Mouse (Mus musculus): ENCODE results near the gene Mrrf. TPM values are rescaled to one million over a fixed set of nuclear protein-coding genes. Genes with fewer than 3 reads are reported as not detected.

Mrrf gene
- total RNA-seq, 2 experiments from 2014 or later, result 21.4 to 21.7 TPM

GRCm38 (mm10) chr2:36197021-36197420 is 60.8 kb downstream of the Mrrf start:
- no peak for ATAC-seq (replicated peaks; ENCODE audit: poor library complexity, severe bottlenecking)

- no peak for ATAC-seq (replicated peaks; ENCODE audit: poor library complexity, severe bottlenecking)
Measured at GRCm38 (mm10) chr2:36197919-36198881, 62.0 kb downstream of the Mrrf start.

DNA sequence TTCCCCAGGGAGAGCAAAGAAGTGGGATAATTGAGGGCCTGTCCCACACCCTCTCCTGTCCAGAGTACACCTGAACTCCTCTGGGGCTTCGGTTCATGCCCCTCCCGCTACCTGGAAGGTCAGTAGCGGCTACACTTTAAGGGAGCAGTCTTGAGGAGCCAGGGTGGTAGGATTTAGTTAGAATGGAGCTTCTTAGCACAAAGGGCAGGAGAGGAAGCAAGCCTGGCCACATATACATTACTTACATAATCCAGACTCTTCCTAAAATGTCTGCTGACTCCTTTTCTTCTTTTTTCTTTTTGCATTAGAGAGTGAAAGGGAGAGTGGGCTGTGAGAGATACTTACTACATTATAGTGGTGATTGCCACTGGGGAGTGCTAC is 62.7 kb downstream of the Mrrf start:
- ATAC-seq (replicated peaks; ENCODE audit: poor library complexity, severe bottlenecking), result no peak

- no peak for ATAC-seq (replicated peaks; ENCODE audit: poor library complexity, severe bottlenecking)
Measured at GRCm38 (mm10) chr2:36200813-36201212, 64.6 kb downstream of the Mrrf start.

DNA sequence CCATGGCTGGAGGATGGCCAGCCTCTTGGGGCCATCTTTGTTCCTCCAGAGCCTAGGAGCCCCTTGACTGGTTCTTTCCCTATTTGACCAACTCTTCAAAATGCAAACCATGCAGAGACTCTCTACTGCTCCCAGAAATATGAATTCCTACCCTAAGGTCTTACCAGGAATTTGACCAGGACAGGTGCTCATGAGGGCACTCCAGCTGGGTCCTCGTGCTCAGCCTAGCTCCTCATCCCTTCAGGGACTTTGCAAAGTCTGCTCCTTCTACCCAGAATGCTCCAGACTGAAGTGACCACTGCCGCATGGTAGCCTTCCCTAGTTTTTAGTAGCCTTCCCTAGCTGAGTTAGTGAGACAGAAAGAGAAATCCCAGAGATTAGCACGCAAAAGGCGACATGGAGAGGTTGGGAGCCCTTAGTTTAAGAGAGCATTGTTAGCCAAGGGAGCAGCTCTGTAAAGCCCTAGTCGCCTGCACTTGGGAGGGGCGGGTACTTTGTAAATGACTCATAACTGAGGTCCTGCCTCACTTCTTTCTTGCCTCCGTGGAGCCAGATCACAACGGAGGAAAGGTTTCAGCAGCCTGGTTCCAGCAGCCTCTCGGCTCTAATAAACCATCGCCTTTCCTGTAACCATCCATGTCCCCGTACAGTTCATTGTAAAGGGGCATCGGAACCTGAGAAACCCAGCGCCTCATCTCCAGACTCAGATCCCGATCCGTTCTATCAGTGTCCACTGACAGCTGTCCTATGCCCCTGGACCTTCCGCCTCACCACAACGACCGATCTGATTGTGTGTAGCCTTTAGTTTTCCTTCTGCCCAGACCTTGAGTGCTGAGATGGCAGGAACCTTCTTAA is 65.8 kb downstream of the Mrrf start:
- ATAC-seq (replicated peaks; ENCODE audit: poor library complexity, severe bottlenecking), result 0 out of 2 replicates have a peak, but pooled peaks have one; percentile 11

DNA sequence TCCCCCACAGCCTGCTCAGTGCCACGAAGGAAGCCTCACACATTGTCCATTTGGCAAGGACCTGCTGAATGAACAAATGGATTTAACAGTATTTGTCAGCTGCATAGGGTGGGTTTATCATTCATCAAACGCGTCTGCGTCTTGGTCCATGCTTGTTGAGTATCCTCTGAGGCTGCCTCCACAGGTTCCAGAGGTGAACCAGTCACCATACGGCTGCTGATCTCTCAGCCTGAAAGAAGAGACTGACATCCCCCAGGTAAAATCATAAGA is 66.4 kb downstream of the Mrrf start:
- no peak for ATAC-seq (replicated peaks; ENCODE audit: poor library complexity, severe bottlenecking)

- peak; percentile 76 for ATAC-seq (replicated peaks; ENCODE audit: poor library complexity, severe bottlenecking)
Measured at GRCm38 (mm10) chr2:36203011-36203825, 67.0 kb downstream of the Mrrf start.

GRCm38 (mm10) chr2:36204595-36204994 is 68.4 kb downstream of the Mrrf start:
- no peak for ATAC-seq (replicated peaks; ENCODE audit: poor library complexity, severe bottlenecking)

GRCm38 (mm10) chr2:36207071-36207470 is 70.9 kb downstream of the Mrrf start:
- no peak for ATAC-seq (replicated peaks; ENCODE audit: poor library complexity, severe bottlenecking)

DNA sequence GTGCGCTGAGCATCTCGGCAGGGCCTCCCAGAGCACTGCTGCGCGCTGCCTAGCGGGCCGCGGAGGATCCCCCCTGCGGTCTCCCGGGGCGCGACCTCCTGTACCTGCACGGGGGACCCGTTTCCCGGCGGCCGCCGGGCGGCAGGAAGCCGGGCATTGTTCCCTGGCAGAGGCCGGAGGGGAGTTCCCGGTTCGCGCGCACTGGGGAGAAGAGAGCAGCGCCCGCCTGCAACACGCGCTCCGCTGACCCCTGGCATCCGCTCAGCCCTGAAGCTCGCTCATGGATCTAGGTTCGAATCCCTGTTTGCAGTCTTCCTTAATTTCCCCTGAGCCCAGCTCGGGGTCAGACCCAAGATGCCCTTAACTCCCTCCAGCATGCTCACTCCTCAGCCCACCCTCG is 74.6 kb downstream of the Mrrf start:
- peak; percentile 42 for ATAC-seq (replicated peaks; ENCODE audit: poor library complexity, severe bottlenecking)

DNA sequence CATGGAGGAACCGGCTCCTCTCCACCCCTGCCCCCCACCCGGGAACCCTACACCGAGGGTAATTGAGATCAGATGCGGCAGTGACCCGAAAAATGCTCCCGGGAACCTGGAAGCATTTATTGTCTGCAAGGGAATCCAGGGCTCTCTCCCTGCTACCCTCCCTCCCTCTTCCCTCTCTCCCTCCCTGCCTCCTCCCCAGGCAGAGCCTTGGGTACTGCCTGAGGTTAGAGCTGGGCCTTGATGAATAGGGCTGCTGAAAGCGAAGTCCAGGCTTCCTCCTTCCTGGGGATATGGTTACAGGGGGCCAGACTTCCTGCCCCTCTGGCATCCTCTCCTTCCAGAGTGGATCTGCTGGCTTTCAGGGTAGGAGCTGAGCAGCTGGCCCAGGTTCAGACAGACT is 75.6 kb downstream of the Mrrf start:
- no peak for ATAC-seq (replicated peaks; ENCODE audit: poor library complexity, severe bottlenecking)

DNA sequence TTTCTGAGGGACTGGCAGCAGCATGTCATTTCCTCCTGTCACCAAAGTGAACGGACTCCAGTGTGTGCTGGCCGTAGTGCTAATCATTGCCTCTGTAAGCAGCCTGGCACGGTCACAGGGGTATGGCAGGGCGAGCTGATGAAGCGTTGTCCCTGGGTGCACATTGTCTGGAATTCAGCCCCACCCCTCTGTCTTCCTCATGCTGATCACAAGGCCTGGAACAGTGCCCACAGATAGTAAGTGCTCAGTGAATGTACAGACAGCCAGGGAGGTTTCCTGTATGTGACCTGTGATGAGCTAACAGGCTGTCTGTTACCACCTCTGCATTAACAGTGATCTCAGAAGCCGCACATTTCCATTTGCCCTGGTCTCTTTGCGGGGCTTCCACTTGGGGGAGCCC is 76.9 kb downstream of the Mrrf start:
- ATAC-seq (replicated peaks; ENCODE audit: poor library complexity, severe bottlenecking), result no peak

- peak; percentile 41 for ATAC-seq (replicated peaks; ENCODE audit: poor library complexity, severe bottlenecking)
Measured at GRCm38 (mm10) chr2:36214023-36214422, 77.8 kb downstream of the Mrrf start.

- no peak for ATAC-seq (replicated peaks; ENCODE audit: poor library complexity, severe bottlenecking)
Measured at GRCm38 (mm10) chr2:36214425-36214824, 78.2 kb downstream of the Mrrf start.

DNA sequence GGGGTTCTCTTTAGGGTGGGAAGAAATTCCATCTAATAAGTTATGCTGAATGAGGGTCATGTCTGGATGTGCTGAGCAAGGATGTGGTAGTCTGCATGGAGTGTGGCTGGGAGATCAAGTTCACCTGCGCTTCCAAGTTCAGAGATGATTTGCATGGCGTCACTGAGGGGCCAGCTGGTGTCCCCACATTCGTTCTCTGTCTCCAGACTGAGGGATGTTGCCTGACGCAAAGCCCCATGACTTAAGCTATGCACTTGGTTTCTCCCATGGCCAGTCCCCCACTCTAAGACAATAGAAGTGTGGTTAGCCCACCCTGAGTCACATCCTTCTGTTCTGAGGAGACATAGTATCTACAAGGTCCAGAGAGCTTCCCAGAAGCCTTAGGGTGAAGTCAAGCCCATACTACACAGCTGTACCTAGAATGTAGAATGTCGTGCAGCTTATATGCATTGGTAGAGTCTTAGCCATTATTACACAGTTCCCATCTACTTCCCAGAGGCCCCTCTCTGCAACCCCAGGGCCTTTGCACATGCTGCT is 79.1 kb downstream of the Mrrf start:
- ATAC-seq (replicated peaks; ENCODE audit: poor library complexity, severe bottlenecking), result no peak

- ATAC-seq (replicated peaks; ENCODE audit: poor library complexity, severe bottlenecking), result peak; percentile 64
Measured at GRCm38 (mm10) chr2:36216546-36216945, 80.4 kb downstream of the Mrrf start.

- ATAC-seq (replicated peaks; ENCODE audit: poor library complexity, severe bottlenecking), result peak; percentile 60
Measured at GRCm38 (mm10) chr2:36216953-36217573, 80.9 kb downstream of the Mrrf start.

DNA sequence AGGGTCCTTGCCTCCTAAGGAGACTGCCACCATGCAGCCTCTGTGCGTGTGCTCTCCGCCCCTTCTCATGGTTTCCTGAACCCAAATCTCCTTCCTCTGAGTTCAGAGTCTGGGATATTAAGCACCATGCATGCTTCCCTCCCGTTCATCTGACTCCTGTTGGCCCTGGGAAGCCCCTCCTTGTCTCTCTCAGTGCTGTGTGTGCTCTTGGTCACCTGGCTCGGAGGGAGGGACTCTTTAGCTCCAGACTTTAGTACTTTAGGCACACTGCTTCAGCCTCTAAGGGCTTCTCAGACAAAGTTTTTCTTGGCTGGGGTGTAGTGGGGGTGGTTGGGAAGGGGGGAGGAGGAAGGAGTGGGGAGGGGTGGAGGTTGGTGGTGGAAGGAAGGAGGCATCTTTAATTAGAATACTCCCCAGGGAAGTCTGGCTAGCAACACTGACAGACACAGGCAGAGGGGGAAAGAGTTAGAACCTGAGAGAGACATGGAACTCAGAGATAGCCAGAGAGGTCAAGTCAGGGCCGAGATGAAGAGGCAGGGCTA is 81.6 kb downstream of the Mrrf start:
- no peak for ATAC-seq (replicated peaks; ENCODE audit: poor library complexity, severe bottlenecking)

DNA sequence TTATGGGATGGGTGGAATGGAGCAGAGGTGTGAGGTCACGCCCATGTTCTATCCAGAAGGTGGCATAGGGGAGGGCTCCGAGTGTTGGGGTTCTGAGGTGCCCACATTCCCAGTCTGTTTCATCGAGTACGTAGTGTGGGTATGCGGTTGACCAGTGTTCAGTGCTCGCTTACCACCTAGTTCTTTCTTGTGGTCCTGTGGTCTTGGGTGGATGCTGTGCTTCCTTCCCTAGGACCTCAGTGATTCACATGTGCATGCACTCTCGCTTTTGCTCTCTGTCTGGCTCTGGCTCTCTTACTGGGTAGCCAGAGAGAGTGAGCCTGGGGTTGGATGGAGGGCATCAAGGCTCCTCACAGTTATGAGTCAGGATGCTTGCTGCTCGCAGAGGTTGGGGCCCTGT is 83.9 kb downstream of the Mrrf start:
- ATAC-seq (replicated peaks; ENCODE audit: poor library complexity, severe bottlenecking), result peak; percentile 38

GRCm38 (mm10) chr2:36220891-36221290 is 84.7 kb downstream of the Mrrf start:
- no peak for ATAC-seq (replicated peaks; ENCODE audit: poor library complexity, severe bottlenecking)

Measured in granulocyte monocyte progenitor cell, adult 5-6 weeks (primary cell).